Mouse (Mus musculus): ENCODE results near the gene Sh3bp5l. TPM values are rescaled to one million over a fixed set of nuclear protein-coding genes. Genes with fewer than 3 reads are reported as not detected.
"Not testable (repeated sequence)": the region's sequence is repeated elsewhere in the genome, so short reads cannot be mapped to it uniquely, and the experiment has no call there.

Sh3bp5l gene
- polyA plus RNA-seq, 1 experiment from 2014 or later, result 52.0 TPM

GRCm38 (mm10) chr11:58357844-58358534, 27.5 kb downstream of the Sh3bp5l start:
- H3K27me3 ChIP-seq (ENCODE audit: insufficient read depth, poor library complexity, severe bottlenecking), result no peaks in the 10 kb centered on the region
- H3K36me3 ChIP-seq, result no peaks in the 10 kb centered on the region
- H3K27ac ChIP-seq, result no peak overlapping the region
- DNase-seq (ENCODE audit: low spot score), result no peak
- 88% methylated on average over 6 of the region's 6 CpGs for WGBS
- H3K9me3 ChIP-seq, result no peaks in the 10 kb centered on the region
- H3K4me3 ChIP-seq, result no peak overlapping the region
- no peaks in the 10 kb centered on the region for H3K4me1 ChIP-seq (replicated peaks)

GRCm38 (mm10) chr11:58362562-58362961, 32.0 kb downstream of the Sh3bp5l start:
- not testable (repeated sequence) for DNase-seq (ENCODE audit: low spot score); H3K27me3 ChIP-seq (ENCODE audit: insufficient read depth, poor library complexity, severe bottlenecking); H3K4me3 ChIP-seq; H3K27ac ChIP-seq; H3K36me3 ChIP-seq; H3K4me1 ChIP-seq (replicated peaks); H3K9me3 ChIP-seq
- no CpG with 5 or more reads among the region's 6 CpGs for WGBS

- Histone ChIP-seq H3K27ac (no peak overlapping the region), H3K4me3 (no peak overlapping the region), H3K36me3 (no peaks in the 10 kb centered on the region), H3K4me1 (replicated peaks) (no peaks in the 10 kb centered on the region), H3K27me3 (ENCODE audit: insufficient read depth, poor library complexity, severe bottlenecking) (no peaks in the 10 kb centered on the region), H3K9me3 (no peaks in the 10 kb centered on the region)
- DNase-seq (ENCODE audit: low spot score), result no peak
- 72% methylated on average over 3 of the region's 3 CpGs for WGBS
These were observed 33.9 kb downstream of the Sh3bp5l start for GRCm38 (mm10) chr11:58364454-58364853.

- H3K27ac ChIP-seq, H3K36me3 ChIP-seq: not testable (repeated sequence)
- WGBS, result no CpG with 5 or more reads among the region's 6 CpGs
These were observed 35.7 kb downstream of the Sh3bp5l start for GRCm38 (mm10) chr11:58366191-58366590.

GRCm38 (mm10) chr11:58377273-58377672, 46.7 kb downstream of the Sh3bp5l start:
- Histone ChIP-seq H3K27ac (no peak overlapping the region), H3K9me3 (no peaks in the 10 kb centered on the region), H3K4me1 (replicated peaks) (no peaks in the 10 kb centered on the region), H3K4me3 (no peak overlapping the region), H3K27me3 (ENCODE audit: insufficient read depth, poor library complexity, severe bottlenecking) (no peaks in the 10 kb centered on the region), H3K36me3 (no peaks in the 10 kb centered on the region)
- DNase-seq (ENCODE audit: low spot score), result no peak
- 85% methylated on average over 2 of the region's 2 CpGs for WGBS

More at GRCm38 (mm10) chr11:58366191-58366590, 35.7 kb downstream of the Sh3bp5l start:
- not testable (repeated sequence) for H3K27me3 ChIP-seq (ENCODE audit: insufficient read depth, poor library complexity, severe bottlenecking); H3K4me3 ChIP-seq; DNase-seq (ENCODE audit: low spot score); H3K4me1 ChIP-seq (replicated peaks); H3K9me3 ChIP-seq

GRCm38 (mm10) chr11:58377686-58378085, 47.2 kb downstream of the Sh3bp5l start:
- H3K27ac ChIP-seq, result no peak overlapping the region
- 66% methylated on average over 1 of the region's 1 CpGs for WGBS
- DNase-seq (ENCODE audit: low spot score), result no peak

GRCm38 (mm10) chr11:58378763-58379278, 48.3 kb downstream of the Sh3bp5l start, which contains the start of gene Lypd8:
TSS of gene Lypd8 (plus strand) at chr11:58379043.
- H3K4me3 ChIP-seq, result no peak within 1 kb of the TSS
- H3K27me3 ChIP-seq (ENCODE audit: insufficient read depth, poor library complexity, severe bottlenecking), result no peaks in the 10 kb centered on the region
- H3K27ac ChIP-seq, result no peak within 1 kb of the TSS
- WGBS, result 92% methylated on average over 3 of the region's 3 CpGs
- H3K4me1 ChIP-seq (replicated peaks), result no peaks in the 10 kb centered on the region
- no peaks in the 10 kb centered on the region for H3K36me3 ChIP-seq
- DNase-seq (ENCODE audit: low spot score), result no peak
- H3K9me3 ChIP-seq, result no peaks in the 10 kb centered on the region

More at GRCm38 (mm10) chr11:58377686-58378085, 47.2 kb downstream of the Sh3bp5l start:
- Histone ChIP-seq H3K9me3 (no peaks in the 10 kb centered on the region), H3K27me3 (ENCODE audit: insufficient read depth, poor library complexity, severe bottlenecking) (no peaks in the 10 kb centered on the region), H3K4me1 (replicated peaks) (no peaks in the 10 kb centered on the region), H3K36me3 (no peaks in the 10 kb centered on the region), H3K4me3 (no peak overlapping the region)

GRCm38 (mm10) chr11:58379516-58379915, 49.0 kb downstream of the Sh3bp5l start:
- WGBS, result 90% methylated on average over 1 of the region's 1 CpGs
- no peak for DNase-seq (ENCODE audit: low spot score)

GRCm38 (mm10) chr11:58382471-58382870, 51.9 kb downstream of the Sh3bp5l start:
- WGBS, result 90% methylated on average over 6 of the region's 6 CpGs
- no peak overlapping the region for H3K4me3 ChIP-seq
- no peaks in the 10 kb centered on the region for H3K36me3 ChIP-seq
- no peaks in the 10 kb centered on the region for H3K27me3 ChIP-seq (ENCODE audit: insufficient read depth, poor library complexity, severe bottlenecking)
- no peaks in the 10 kb centered on the region for H3K9me3 ChIP-seq
- no peaks in the 10 kb centered on the region for H3K4me1 ChIP-seq (replicated peaks)
- no peak overlapping the region for H3K27ac ChIP-seq
- no peak for DNase-seq (ENCODE audit: low spot score)

More at GRCm38 (mm10) chr11:58379516-58379915, 49.0 kb downstream of the Sh3bp5l start:
- no peaks in the 10 kb centered on the region for H3K36me3 ChIP-seq
- H3K4me1 ChIP-seq (replicated peaks), result no peaks in the 10 kb centered on the region
- H3K9me3 ChIP-seq, result no peaks in the 10 kb centered on the region
- H3K27ac ChIP-seq, result no peak overlapping the region
- no peak overlapping the region for H3K4me3 ChIP-seq
- no peaks in the 10 kb centered on the region for H3K27me3 ChIP-seq (ENCODE audit: insufficient read depth, poor library complexity, severe bottlenecking)

Other genes with a start within 250 kb of the Sh3bp5l start
- gene Gm12248, start 237.6 kb upstream of the Sh3bp5l start, polyA plus RNA-seq (2016; fragmentation: Nextera tagmentation; extraction: Ambion mirVana), result 0.17 TPM in 1 of 2 replicates, not detected in the other
- gene Cnot8, start 226.6 kb upstream of the Sh3bp5l start, polyA plus RNA-seq (2016; fragmentation: Nextera tagmentation; extraction: Ambion mirVana), result 103 and 106 TPM in 2 replicates
- 27.0 and 31.8 TPM in 2 replicates for gene Gemin5, start 162.2 kb upstream of the Sh3bp5l start, polyA plus RNA-seq (2016; fragmentation: Nextera tagmentation; extraction: Ambion mirVana)
- 140 TPM in 2 replicates for gene Mrpl22, start 159.1 kb upstream of the Sh3bp5l start, polyA plus RNA-seq (2016; fragmentation: Nextera tagmentation; extraction: Ambion mirVana)
- gene Igtp, start 131.2 kb upstream of the Sh3bp5l start, polyA plus RNA-seq (2016; fragmentation: Nextera tagmentation; extraction: Ambion mirVana), result 1.6 and 2.5 TPM in 2 replicates
- gene Irgm2, start 131.1 kb upstream of the Sh3bp5l start, polyA plus RNA-seq (2016; fragmentation: Nextera tagmentation; extraction: Ambion mirVana), result 0.44 and 0.55 TPM in 2 replicates
- 0.12 and 0.14 TPM in 2 replicates for gene 4930438A08Rik, start 55.9 kb upstream of the Sh3bp5l start, polyA plus RNA-seq (2016; fragmentation: Nextera tagmentation; extraction: Ambion mirVana)
- 24.2 and 28.2 TPM in 2 replicates for gene Zfp692, start 23.7 kb upstream of the Sh3bp5l start, polyA plus RNA-seq (2016; fragmentation: Nextera tagmentation; extraction: Ambion mirVana)
- 28.4 and 30.4 TPM in 2 replicates for gene Zfp672, start 385 bp upstream of the Sh3bp5l start, polyA plus RNA-seq (2016; fragmentation: Nextera tagmentation; extraction: Ambion mirVana)
- gene Lypd8, start 48.3 kb downstream of the Sh3bp5l start, polyA plus RNA-seq (2016; fragmentation: Nextera tagmentation; extraction: Ambion mirVana), result not detected in 2 replicates
- gene 1810065E05Rik, start 90.4 kb downstream of the Sh3bp5l start, polyA plus RNA-seq (2016; fragmentation: Nextera tagmentation; extraction: Ambion mirVana), result not detected in 2 replicates
- gene Gm12253, start 101.8 kb downstream of the Sh3bp5l start, polyA plus RNA-seq (2016; fragmentation: Nextera tagmentation; extraction: Ambion mirVana), result not detected in 2 replicates
- not detected in 2 replicates for gene Lypd9, start 122.2 kb downstream of the Sh3bp5l start, polyA plus RNA-seq (2016; fragmentation: Nextera tagmentation; extraction: Ambion mirVana)
- not detected in 2 replicates for gene Olfr30, start 131.5 kb downstream of the Sh3bp5l start, polyA plus RNA-seq (2016; fragmentation: Nextera tagmentation; extraction: Ambion mirVana)
- gene Olfr332, start 161.8 kb downstream of the Sh3bp5l start, polyA plus RNA-seq (2016; fragmentation: Nextera tagmentation; extraction: Ambion mirVana), result not detected in 2 replicates
- not detected in 2 replicates for gene Olfr331, start 171.8 kb downstream of the Sh3bp5l start, polyA plus RNA-seq (2016; fragmentation: Nextera tagmentation; extraction: Ambion mirVana)
- gene Olfr330, start 204.1 kb downstream of the Sh3bp5l start, polyA plus RNA-seq (2016; fragmentation: Nextera tagmentation; extraction: Ambion mirVana), result not detected in 2 replicates
- not detected in 2 replicates for gene Olfr329-ps, start 215.7 kb downstream of the Sh3bp5l start, polyA plus RNA-seq (2016; fragmentation: Nextera tagmentation; extraction: Ambion mirVana)
- not detected in 2 replicates for gene Olfr328, start 224.9 kb downstream of the Sh3bp5l start, polyA plus RNA-seq (2016; fragmentation: Nextera tagmentation; extraction: Ambion mirVana)
- gene Olfr224, start 239.8 kb downstream of the Sh3bp5l start, polyA plus RNA-seq (2016; fragmentation: Nextera tagmentation; extraction: Ambion mirVana), result not detected in 2 replicates
- gene Olfr325, start 247.0 kb downstream of the Sh3bp5l start, polyA plus RNA-seq (2016; fragmentation: Nextera tagmentation; extraction: Ambion mirVana), result not detected in 2 replicates